Mouse (Mus musculus): Measurements from ENCODE around the gene Fam3b. TPM values are rescaled to one million over a fixed set of nuclear protein-coding genes. Genes with fewer than 3 reads are reported as not detected.

The Fam3b gene
- polyA plus RNA-seq, 1 experiment: not detected

- Histone ChIP-seq H3K36me3 (ENCODE audit: control insufficient read depth, insufficient read depth, low read length, poor library complexity, severe bottlenecking) (no peaks in the 10 kb centered on the region), H3K9me3 (replicated peaks; ENCODE audit: control insufficient read depth, insufficient read depth, low read length, poor library complexity, severe bottlenecking) (no peaks in the 10 kb centered on the region), H3K4me3 (ENCODE audit: low read depth, low read length) (no peak overlapping the region), H3K27me3 (ENCODE audit: control insufficient read depth, insufficient read depth, low read length, poor library complexity, severe bottlenecking) (no peaks in the 10 kb centered on the region), H3K27ac (ENCODE audit: insufficient read depth, low read length) (no peak overlapping the region), H3K9ac (ENCODE audit: low read depth, poor library complexity, severe bottlenecking) (no peak overlapping the region), H3K4me1 (ENCODE audit: control insufficient read depth, insufficient read depth, low read length) (peaks cover 2% of the 10 kb centered on the region)
- TF ChIP-seq CTCF (IDR thresholded peaks at IDR 0.05; ENCODE audit: low read depth, low read length) (no peak), EP300 (IDR thresholded peaks at IDR 0.05; ENCODE audit: insufficient read depth, low read depth, low read length) (no peak), POLR2A (IDR thresholded peaks at IDR 0.05; ENCODE audit: insufficient read depth, low read length) (no peak)
Measured at GRCm38 (mm10) chr16:97534448-97534847, 19.8 kb upstream of the Fam3b start.

- H3K27me3 ChIP-seq (ENCODE audit: control insufficient read depth, insufficient read depth, low read length, poor library complexity, severe bottlenecking): no peaks in the 10 kb centered on the region
- H3K9ac ChIP-seq (ENCODE audit: low read depth, poor library complexity, severe bottlenecking): no peak overlapping the region
- H3K9me3 ChIP-seq (replicated peaks; ENCODE audit: control insufficient read depth, insufficient read depth, low read length, poor library complexity, severe bottlenecking): no peaks in the 10 kb centered on the region
- no peak overlapping the region for H3K27ac ChIP-seq (ENCODE audit: insufficient read depth, low read length)
- H3K36me3 ChIP-seq (ENCODE audit: control insufficient read depth, insufficient read depth, low read length, poor library complexity, severe bottlenecking): no peaks in the 10 kb centered on the region
- no peak overlapping the region for H3K4me3 ChIP-seq (ENCODE audit: low read depth, low read length)
- H3K4me1 ChIP-seq (ENCODE audit: control insufficient read depth, insufficient read depth, low read length): peaks cover 2% of the 10 kb centered on the region
- TF ChIP-seq CTCF (IDR thresholded peaks at IDR 0.05; ENCODE audit: low read depth, low read length) (no peak), EP300 (IDR thresholded peaks at IDR 0.05; ENCODE audit: insufficient read depth, low read depth, low read length) (no peak), POLR2A (IDR thresholded peaks at IDR 0.05; ENCODE audit: insufficient read depth, low read length) (no peak)
Measured at GRCm38 (mm10) chr16:97533751-97534150, 19.1 kb upstream of the Fam3b start.

- TF ChIP-seq EP300 (IDR thresholded peaks at IDR 0.05; ENCODE audit: insufficient read depth, low read depth, low read length) (no peak), CTCF (IDR thresholded peaks at IDR 0.05; ENCODE audit: low read depth, low read length) (no peak), POLR2A (IDR thresholded peaks at IDR 0.05; ENCODE audit: insufficient read depth, low read length) (no peak)
- Histone ChIP-seq H3K9me3 (replicated peaks; ENCODE audit: control insufficient read depth, insufficient read depth, low read length, poor library complexity, severe bottlenecking) (no peaks in the 10 kb centered on the region), H3K27me3 (ENCODE audit: control insufficient read depth, insufficient read depth, low read length, poor library complexity, severe bottlenecking) (no peaks in the 10 kb centered on the region), H3K36me3 (ENCODE audit: control insufficient read depth, insufficient read depth, low read length, poor library complexity, severe bottlenecking) (no peaks in the 10 kb centered on the region), H3K4me1 (ENCODE audit: control insufficient read depth, insufficient read depth, low read length) (peaks cover 2% of the 10 kb centered on the region), H3K27ac (ENCODE audit: insufficient read depth, low read length) (no peak overlapping the region), H3K9ac (ENCODE audit: low read depth, poor library complexity, severe bottlenecking) (no peak overlapping the region), H3K4me3 (ENCODE audit: low read depth, low read length) (no peak overlapping the region)
Measured at GRCm38 (mm10) chr16:97533126-97533525, 18.5 kb upstream of the Fam3b start.

GRCm38 (mm10) chr16:97529241-97529640 lies 14.6 kb upstream of the Fam3b start:
- H3K27me3 ChIP-seq (ENCODE audit: control insufficient read depth, insufficient read depth, low read length, poor library complexity, severe bottlenecking): no peaks in the 10 kb centered on the region
- H3K36me3 ChIP-seq (ENCODE audit: control insufficient read depth, insufficient read depth, low read length, poor library complexity, severe bottlenecking): no peaks in the 10 kb centered on the region
- H3K9ac ChIP-seq (ENCODE audit: low read depth, poor library complexity, severe bottlenecking): no peak overlapping the region
- H3K4me3 ChIP-seq (ENCODE audit: low read depth, low read length): no peak overlapping the region
- H3K4me1 ChIP-seq (ENCODE audit: control insufficient read depth, insufficient read depth, low read length): no peaks in the 10 kb centered on the region
- peaks cover 5% of the 10 kb centered on the region for H3K9me3 ChIP-seq (replicated peaks; ENCODE audit: control insufficient read depth, insufficient read depth, low read length, poor library complexity, severe bottlenecking)
- no peak overlapping the region for H3K27ac ChIP-seq (ENCODE audit: insufficient read depth, low read length)
- TF ChIP-seq POLR2A (IDR thresholded peaks at IDR 0.05; ENCODE audit: insufficient read depth, low read length) (no peak), CTCF (IDR thresholded peaks at IDR 0.05; ENCODE audit: low read depth, low read length) (no peak)

GRCm38 (mm10) chr16:97523024-97523423 lies 8.4 kb upstream of the Fam3b start:
- Histone ChIP-seq H3K27me3 (ENCODE audit: control insufficient read depth, insufficient read depth, low read length, poor library complexity, severe bottlenecking) (no peaks in the 10 kb centered on the region), H3K36me3 (ENCODE audit: control insufficient read depth, insufficient read depth, low read length, poor library complexity, severe bottlenecking) (no peaks in the 10 kb centered on the region; the same call in 1 of the 2 replicates), H3K4me1 (ENCODE audit: control insufficient read depth, insufficient read depth, low read length) (no peaks in the 10 kb centered on the region), H3K9me3 (replicated peaks; ENCODE audit: control insufficient read depth, insufficient read depth, low read length, poor library complexity, severe bottlenecking) (peaks cover 13% of the 10 kb centered on the region), H3K9ac (ENCODE audit: low read depth, poor library complexity, severe bottlenecking) (no peak overlapping the region), H3K27ac (ENCODE audit: insufficient read depth, low read length) (no peak overlapping the region), H3K4me3 (ENCODE audit: low read depth, low read length) (no peak overlapping the region)
- TF ChIP-seq POLR2A (IDR thresholded peaks at IDR 0.05; ENCODE audit: insufficient read depth, low read length) (no peak), CTCF (IDR thresholded peaks at IDR 0.05; ENCODE audit: low read depth, low read length) (no peak), EP300 (IDR thresholded peaks at IDR 0.05; ENCODE audit: insufficient read depth, low read depth, low read length) (no peak)

- Histone ChIP-seq H3K4me1 (ENCODE audit: control insufficient read depth, insufficient read depth, low read length) (no peaks in the 10 kb centered on the region), H3K27ac (ENCODE audit: insufficient read depth, low read length) (no peak overlapping the region)
- TF ChIP-seq EP300 (IDR thresholded peaks at IDR 0.05; ENCODE audit: insufficient read depth, low read depth, low read length) (no peak), POLR2A (IDR thresholded peaks at IDR 0.05; ENCODE audit: insufficient read depth, low read length) (no peak), CTCF (IDR thresholded peaks at IDR 0.05; ENCODE audit: low read depth, low read length) (no peak)
Measured at GRCm38 (mm10) chr16:97521983-97522382, 7.4 kb upstream of the Fam3b start.

More at GRCm38 (mm10) chr16:97521983-97522382, 7.4 kb upstream of the Fam3b start:
- Histone ChIP-seq H3K9me3 (replicated peaks; ENCODE audit: control insufficient read depth, insufficient read depth, low read length, poor library complexity, severe bottlenecking) (peaks cover 13% of the 10 kb centered on the region), H3K27me3 (ENCODE audit: control insufficient read depth, insufficient read depth, low read length, poor library complexity, severe bottlenecking) (no peaks in the 10 kb centered on the region), H3K36me3 (ENCODE audit: control insufficient read depth, insufficient read depth, low read length, poor library complexity, severe bottlenecking) (no peaks in the 10 kb centered on the region; the same call in 1 of the 2 replicates), H3K9ac (ENCODE audit: low read depth, poor library complexity, severe bottlenecking) (no peak overlapping the region), H3K4me3 (ENCODE audit: low read depth, low read length) (no peak overlapping the region)

All from ES-Bruce4 (cell line).